Mouse (Mus musculus): ENCODE measurements around the gene Sec61a2. TPM values are rescaled to one million over a fixed set of nuclear protein-coding genes. Genes with fewer than 3 reads are reported as not detected.
A peak's percentile ranks its signal among the peaks of the same experiment; 100 is the strongest.

Sec61a2 gene
- polyA plus RNA-seq, 1 experiment from 2014 or later = 85.5 TPM

- Histone ChIP-seq H3K27ac (no peak overlapping the region), H3K36me3 (replicated peaks) (peaks cover 62% of the 10 kb centered on the region), H3K4me3 (replicated peaks) (no peak overlapping the region), H3K9me3 (no peaks in the 10 kb centered on the region), H3K4me2 (no peak overlapping the region), H3K9ac (no peak overlapping the region), H3K4me1 (no peaks in the 10 kb centered on the region), H3K27me3 (no peaks in the 10 kb centered on the region)
- WGBS = 90% methylated on average over 2 of the region's 2 CpGs
- ATAC-seq (ENCODE audit: low FRiP score) = no peak
Measured at GRCm38 (mm10) chr2:5867681-5868080, 27.6 kb downstream of the Sec61a2 start.

GRCm38 (mm10) chr2:5862834-5863233, 32.4 kb downstream of the Sec61a2 start, which contains the start of gene Gm13199:
Gm13199 (minus strand) TSS chr2:5862934.
- WGBS = 94% methylated on average over 3 of the region's 3 CpGs
- H3K36me3 ChIP-seq (replicated peaks) = peaks cover 58% of the 10 kb centered on the region

GRCm38 (mm10) chr2:5851866-5852265, 43.4 kb downstream of the Sec61a2 start:
- H3K9me3 ChIP-seq = no peaks in the 10 kb centered on the region
- H3K27ac ChIP-seq = no peak overlapping the region
- H3K27me3 ChIP-seq = no peaks in the 10 kb centered on the region
- WGBS = 91% methylated on average over 5 of the region's 5 CpGs
- peaks cover 24% of the 10 kb centered on the region for H3K36me3 ChIP-seq (replicated peaks)
- H3K9ac ChIP-seq = no peak overlapping the region
- no peak for ATAC-seq (ENCODE audit: low FRiP score)
- H3K4me3 ChIP-seq (replicated peaks) = no peak overlapping the region
- H3K4me1 ChIP-seq = no peaks in the 10 kb centered on the region
- no peak overlapping the region for H3K4me2 ChIP-seq

More at GRCm38 (mm10) chr2:5862834-5863233, 32.4 kb downstream of the Sec61a2 start, which contains the start of gene Gm13199:
- no peak within 1 kb of the TSS for H3K9ac ChIP-seq
- no peaks in the 10 kb centered on the region for H3K4me1 ChIP-seq
- ATAC-seq (ENCODE audit: low FRiP score) = no peak
- no peaks in the 10 kb centered on the region for H3K9me3 ChIP-seq
- H3K27me3 ChIP-seq = no peaks in the 10 kb centered on the region
- no peak within 1 kb of the TSS for H3K4me3 ChIP-seq (replicated peaks)
- H3K4me2 ChIP-seq = no peak within 1 kb of the TSS
- H3K27ac ChIP-seq = no peak within 1 kb of the TSS

GRCm38 (mm10) chr2:5851116-5851515, 44.1 kb downstream of the Sec61a2 start:
- H3K4me3 ChIP-seq (replicated peaks) = no peak overlapping the region
- no peak overlapping the region for H3K9ac ChIP-seq
- 96% methylated on average over 9 of the region's 9 CpGs for WGBS
- H3K9me3 ChIP-seq = no peaks in the 10 kb centered on the region
- no peak for ATAC-seq (ENCODE audit: low FRiP score)
- H3K4me2 ChIP-seq = no peak overlapping the region
- no peak overlapping the region for H3K27ac ChIP-seq
- no peaks in the 10 kb centered on the region for H3K27me3 ChIP-seq
- H3K36me3 ChIP-seq (replicated peaks) = peaks cover 21% of the 10 kb centered on the region
- peaks cover 7% of the 10 kb centered on the region for H3K4me1 ChIP-seq

- no peak for ATAC-seq (ENCODE audit: low FRiP score)
- H3K36me3 ChIP-seq (replicated peaks) = peaks cover 21% of the 10 kb centered on the region
- no peaks in the 10 kb centered on the region for H3K9me3 ChIP-seq
- peak overlapping the region; percentile 85 for H3K9ac ChIP-seq
- H3K4me1 ChIP-seq = peaks cover 18% of the 10 kb centered on the region
- H3K27ac ChIP-seq = no peak overlapping the region
- WGBS = 43% methylated on average over 4 of the region's 4 CpGs
- peak overlapping the region; percentile 70 for H3K4me3 ChIP-seq (replicated peaks)
- H3K27me3 ChIP-seq = no peaks in the 10 kb centered on the region
- peak overlapping the region; percentile 49 for H3K4me2 ChIP-seq
Measured at GRCm38 (mm10) chr2:5845826-5846225, 49.4 kb downstream of the Sec61a2 start.

- peaks cover 18% of the 10 kb centered on the region for H3K4me1 ChIP-seq
- no peaks in the 10 kb centered on the region for H3K27me3 ChIP-seq
- peak within 1 kb of the TSS; percentile 92 for H3K27ac ChIP-seq
- no peaks in the 10 kb centered on the region for H3K9me3 ChIP-seq
- H3K9ac ChIP-seq = peak within 1 kb of the TSS; percentile 85
- peak; percentile 96 for ATAC-seq (ENCODE audit: low FRiP score)
- peaks cover 28% of the 10 kb centered on the region for H3K36me3 ChIP-seq (replicated peaks)
- WGBS = under 1% methylated on average over 53 of the region's 53 CpGs
- H3K4me3 ChIP-seq (replicated peaks) = peak within 1 kb of the TSS; percentile 70
- H3K4me2 ChIP-seq = peak within 1 kb of the TSS; percentile 69
Measured at GRCm38 (mm10) chr2:5844873-5845631, 50.2 kb downstream of the Sec61a2 start, which contains the start of the genes Nudt5 and Cdc123. Nudt5 (plus strand) TSS chr2:5845019. Cdc123 (minus strand) TSS chr2:5845164.

GRCm38 (mm10) chr2:5844181-5844872, 50.9 kb downstream of the Sec61a2 start:
- peak; percentile 51 for ATAC-seq (ENCODE audit: low FRiP score)

GRCm38 (mm10) chr2:5840815-5841214, 54.4 kb downstream of the Sec61a2 start:
- Histone ChIP-seq H3K9me3 (no peaks in the 10 kb centered on the region), H3K4me3 (replicated peaks) (no peak overlapping the region), H3K36me3 (replicated peaks) (peaks cover 52% of the 10 kb centered on the region), H3K4me2 (no peak overlapping the region), H3K27ac (no peak overlapping the region), H3K4me1 (peaks cover 7% of the 10 kb centered on the region), H3K27me3 (no peaks in the 10 kb centered on the region), H3K9ac (no peak overlapping the region)
- no peak for ATAC-seq (ENCODE audit: low FRiP score)
- 96% methylated on average over 11 of the region's 11 CpGs for whole genome bisulfite sequencing

More at GRCm38 (mm10) chr2:5844181-5844872, 50.9 kb downstream of the Sec61a2 start:
- Histone ChIP-seq H3K9me3 (no peaks in the 10 kb centered on the region), H3K4me1 (peaks cover 18% of the 10 kb centered on the region), H3K4me3 (replicated peaks) (peak overlapping the region; percentile 70), H3K27ac (peak overlapping the region; percentile 92), H3K4me2 (peak overlapping the region; percentile 69), H3K27me3 (no peaks in the 10 kb centered on the region), H3K9ac (peak overlapping the region; percentile 85), H3K36me3 (replicated peaks) (peaks cover 35% of the 10 kb centered on the region)
- 5% methylated on average over 23 of the region's 23 CpGs for WGBS

- no peak for ATAC-seq (ENCODE audit: low FRiP score)
- Histone ChIP-seq H3K36me3 (replicated peaks) (peaks cover 57% of the 10 kb centered on the region), H3K27ac (no peak overlapping the region), H3K4me3 (replicated peaks) (no peak overlapping the region), H3K4me2 (no peak overlapping the region), H3K9me3 (no peaks in the 10 kb centered on the region), H3K4me1 (no peaks in the 10 kb centered on the region), H3K27me3 (no peaks in the 10 kb centered on the region), H3K9ac (no peak overlapping the region)
- 94% methylated on average over 5 of the region's 5 CpGs for WGBS
Measured at GRCm38 (mm10) chr2:5825265-5825913, 69.8 kb downstream of the Sec61a2 start.

- Histone ChIP-seq H3K27ac (no peak overlapping the region), H3K36me3 (replicated peaks) (peaks cover 60% of the 10 kb centered on the region), H3K4me3 (replicated peaks) (no peak overlapping the region), H3K4me2 (no peak overlapping the region), H3K9me3 (no peaks in the 10 kb centered on the region), H3K9ac (no peak overlapping the region), H3K27me3 (no peaks in the 10 kb centered on the region), H3K4me1 (no peaks in the 10 kb centered on the region)
- no peak for ATAC-seq (ENCODE audit: low FRiP score)
- 87% methylated on average over 5 of the region's 5 CpGs for WGBS
Measured at GRCm38 (mm10) chr2:5824685-5825084, 70.5 kb downstream of the Sec61a2 start.

- 40% methylated on average over 1 of the region's 1 CpGs for WGBS
- H3K4me3 ChIP-seq (replicated peaks) = no peak overlapping the region
- no peak for ATAC-seq (ENCODE audit: low FRiP score)
- H3K4me2 ChIP-seq = no peak overlapping the region
- H3K9ac ChIP-seq = no peak overlapping the region
- H3K27me3 ChIP-seq = no peaks in the 10 kb centered on the region
- no peak overlapping the region for H3K27ac ChIP-seq
- H3K9me3 ChIP-seq = no peaks in the 10 kb centered on the region
- peaks cover 60% of the 10 kb centered on the region for H3K36me3 ChIP-seq (replicated peaks)
- no peaks in the 10 kb centered on the region for H3K4me1 ChIP-seq
Measured at GRCm38 (mm10) chr2:5824213-5824612, 71.0 kb downstream of the Sec61a2 start.

GRCm38 (mm10) chr2:5822449-5822848, 72.8 kb downstream of the Sec61a2 start:
- Histone ChIP-seq H3K27ac (no peak overlapping the region), H3K4me3 (replicated peaks) (no peak overlapping the region), H3K9ac (no peak overlapping the region), H3K4me1 (no peaks in the 10 kb centered on the region), H3K36me3 (replicated peaks) (peaks cover 67% of the 10 kb centered on the region), H3K27me3 (no peaks in the 10 kb centered on the region), H3K9me3 (no peaks in the 10 kb centered on the region), H3K4me2 (no peak overlapping the region)
- ATAC-seq (ENCODE audit: low FRiP score) = no peak
- 98% methylated on average over 6 of the region's 6 CpGs for WGBS

Data from forebrain, embryonic 12.5 days (tissue).